Mouse (Mus musculus) embryo, embryonic 11.5 days (tissue): ENCODE data around the gene Notch2.

Experiments used
- DNase-seq: peaks from one replicate; pipeline ENCODE4 v3.0.0-alpha.2; 2012; ENCODE audit warnings: low read depth, low spot score

Gene Notch2

DNA sequence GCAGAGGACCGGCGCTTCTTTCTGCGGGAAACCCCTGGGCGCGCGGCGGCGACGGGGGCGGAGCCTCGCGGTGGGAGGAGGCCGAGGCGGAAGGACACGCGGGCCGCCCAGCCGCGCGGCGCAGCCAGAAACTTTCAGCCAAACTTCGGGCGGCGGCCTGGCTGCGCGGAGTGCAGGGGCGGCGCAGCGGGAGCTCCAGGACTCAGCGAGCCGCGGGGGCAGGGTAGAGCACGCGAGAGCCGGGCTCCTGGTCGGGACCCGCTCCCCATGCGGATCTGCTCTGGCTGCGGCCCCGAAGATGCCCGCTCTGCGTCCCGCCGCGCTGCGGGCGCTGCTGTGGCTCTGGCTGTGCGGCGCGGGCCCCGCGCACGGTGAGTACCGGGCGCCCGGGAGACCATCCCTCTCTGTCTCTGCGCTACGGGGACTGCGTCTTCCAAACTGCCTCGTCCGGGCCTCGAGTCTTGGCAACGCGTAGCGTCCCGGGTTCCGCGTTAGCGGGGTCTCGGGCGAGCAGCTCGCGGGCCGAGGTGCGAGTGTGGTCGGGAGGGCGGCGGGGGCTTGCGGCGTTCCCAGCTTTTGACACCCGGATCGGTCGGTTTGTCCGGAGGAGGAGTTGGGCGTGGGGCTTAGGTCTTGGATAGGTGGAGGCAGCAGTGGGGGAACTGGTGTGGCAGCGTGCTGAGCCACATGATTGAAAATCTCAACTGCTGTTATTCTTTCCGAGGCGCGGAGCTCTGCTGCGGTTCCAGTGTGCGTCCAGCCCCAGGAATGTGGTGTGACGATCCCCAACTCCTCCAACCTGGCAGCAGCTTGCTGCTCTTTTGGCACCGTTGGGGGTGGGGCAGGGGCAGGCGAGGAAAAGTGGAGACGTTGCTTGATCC lies at the start of gene Notch2:
Gene Notch2 (plus strand): TSS at position 127 of the 881 bp plus-strand sequence.
- DNase-seq, result peak; percentile 92

DNA sequence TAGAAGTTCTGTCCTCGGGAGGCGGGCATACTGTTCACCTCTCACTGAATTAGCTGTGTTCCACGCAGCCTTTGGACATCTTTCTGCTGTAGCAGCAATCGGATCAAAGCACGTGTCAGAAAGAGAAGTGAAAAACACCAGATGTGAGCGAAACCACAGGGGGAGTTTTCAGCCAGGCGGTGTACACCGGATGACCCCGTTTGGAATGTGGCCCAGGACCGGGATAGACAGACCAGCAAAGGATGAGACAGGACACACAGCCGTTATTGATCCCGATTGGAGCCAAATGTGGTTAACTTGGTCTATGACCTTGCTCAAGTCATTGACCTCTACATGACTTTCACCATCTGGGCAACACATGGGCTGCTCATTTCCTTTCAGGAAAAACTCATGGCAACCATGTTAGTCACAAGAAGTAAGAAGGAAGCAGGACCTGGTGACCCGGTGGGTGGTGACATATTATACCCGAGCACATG lies 48.4 kb upstream of the Notch2 start:
- DNase-seq, result peak; percentile 29

GRCm38 (mm10) chr3:97967627-97968026 lies 45.7 kb upstream of the Notch2 start:
- no peak for DNase-seq

GRCm38 (mm10) chr3:97968191-97968590 lies 45.1 kb upstream of the Notch2 start:
- no peak for DNase-seq

DNA sequence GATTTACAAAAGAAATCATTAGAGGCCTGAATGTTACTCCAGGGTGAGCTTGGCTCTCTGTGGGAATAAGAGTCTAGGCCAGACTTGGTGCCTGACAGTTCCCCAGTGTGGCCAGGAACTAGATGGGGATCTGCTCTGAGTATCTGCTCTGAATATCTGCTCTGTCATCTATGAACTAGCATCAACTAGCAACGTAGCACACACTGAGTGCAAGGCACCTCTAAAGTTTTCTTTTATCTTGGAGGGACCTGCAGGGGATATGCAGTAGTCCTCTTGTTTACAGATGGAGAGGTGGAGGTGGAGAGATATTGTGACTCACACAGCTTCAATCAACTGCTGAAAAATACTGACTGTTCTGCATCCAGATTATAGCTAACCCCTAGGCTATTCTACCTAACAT lies 44.3 kb upstream of the Notch2 start:
- DNase-seq, result no peak

- no peak for DNase-seq
Measured at GRCm38 (mm10) chr3:97971117-97971516, 42.2 kb upstream of the Notch2 start.

DNA sequence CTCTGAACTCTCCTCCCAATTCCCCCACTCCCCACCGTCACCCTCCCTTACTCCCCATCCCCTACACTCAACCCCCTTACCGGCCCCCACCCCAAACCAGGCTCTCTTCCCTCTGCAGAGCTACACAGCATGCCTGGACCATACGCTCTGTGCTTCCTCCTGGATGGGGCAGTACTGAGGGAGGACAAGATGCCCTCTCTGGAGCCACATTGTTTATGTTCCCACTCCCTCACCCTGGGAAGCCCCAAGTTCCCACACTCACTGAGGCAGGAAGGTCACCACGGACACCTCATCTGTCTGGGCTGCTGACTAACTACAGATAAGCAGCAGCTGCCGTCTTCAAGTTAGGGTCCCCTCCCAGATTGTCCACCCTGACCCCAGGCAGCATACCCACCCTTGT lies 41.1 kb upstream of the Notch2 start:
- DNase-seq, result no peak

DNA sequence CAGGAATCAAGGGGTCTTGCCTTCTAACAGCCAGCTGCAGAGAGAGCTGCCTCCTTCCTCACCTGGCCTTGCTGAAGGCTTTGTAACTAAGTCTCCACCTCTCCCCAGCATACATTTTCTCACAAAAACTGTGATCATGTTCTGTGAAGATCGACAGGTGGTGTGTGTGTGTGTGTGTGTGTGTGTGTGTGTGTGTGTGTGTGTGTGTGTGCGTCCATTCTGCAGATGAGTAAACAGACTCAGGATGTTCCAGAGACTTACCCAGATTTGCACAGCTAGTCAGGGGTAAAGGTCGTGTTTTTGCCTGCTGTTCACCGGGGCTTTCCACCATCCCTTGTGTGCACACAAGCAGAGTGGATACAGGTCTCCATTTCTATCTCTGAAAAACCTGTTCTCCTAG lies 40.6 kb upstream of the Notch2 start:
- DNase-seq, result no peak

DNA sequence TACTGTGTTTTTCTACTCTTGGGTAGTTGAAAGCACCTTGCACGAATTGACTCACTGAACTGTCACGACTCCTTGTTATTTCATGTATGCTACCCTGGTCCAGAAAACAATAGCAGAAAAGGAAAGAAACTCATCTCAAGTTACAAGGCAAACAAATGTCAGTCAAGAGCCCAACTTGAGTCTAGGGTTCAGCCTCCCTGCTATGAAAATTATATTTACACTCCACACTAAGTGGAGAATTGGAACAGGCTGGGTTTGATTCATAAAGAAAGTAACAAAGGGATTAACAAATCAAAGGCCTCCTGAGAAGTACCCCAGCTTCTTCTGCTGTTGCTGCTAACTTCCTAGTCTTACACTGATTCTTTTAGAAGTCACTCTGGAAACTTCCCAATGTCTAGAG lies 40.0 kb upstream of the Notch2 start:
- DNase-seq, result no peak

DNA sequence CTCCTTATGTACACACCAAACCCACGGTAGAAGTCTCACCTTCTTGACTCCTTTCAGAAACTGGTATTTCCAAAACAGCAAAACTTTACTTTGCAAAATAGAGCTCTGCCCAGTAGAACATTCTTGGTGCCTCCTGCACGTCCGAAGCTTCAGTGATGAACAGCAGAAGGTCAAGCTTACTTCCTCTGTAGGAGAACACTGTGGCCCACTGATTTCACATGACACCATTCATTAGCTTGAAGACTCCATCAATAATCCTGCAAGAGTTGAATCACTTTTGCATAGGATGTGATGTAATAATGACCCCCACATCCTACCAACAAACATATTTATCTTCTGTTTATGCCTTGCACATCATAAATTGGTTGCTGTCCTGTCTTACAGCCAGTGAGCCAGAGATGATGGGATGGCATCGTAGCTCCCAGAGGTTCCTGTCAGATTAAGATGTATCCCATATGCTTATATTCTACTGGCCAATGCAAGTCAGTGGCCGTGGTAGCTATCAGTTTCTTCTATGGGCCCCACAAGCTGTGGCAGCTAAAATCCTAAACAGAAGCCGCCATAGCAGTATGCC lies 39.0 kb upstream of the Notch2 start:
- DNase-seq, result no peak

GRCm38 (mm10) chr3:97976706-97977105 lies 36.6 kb upstream of the Notch2 start:
- no peak for DNase-seq

DNA sequence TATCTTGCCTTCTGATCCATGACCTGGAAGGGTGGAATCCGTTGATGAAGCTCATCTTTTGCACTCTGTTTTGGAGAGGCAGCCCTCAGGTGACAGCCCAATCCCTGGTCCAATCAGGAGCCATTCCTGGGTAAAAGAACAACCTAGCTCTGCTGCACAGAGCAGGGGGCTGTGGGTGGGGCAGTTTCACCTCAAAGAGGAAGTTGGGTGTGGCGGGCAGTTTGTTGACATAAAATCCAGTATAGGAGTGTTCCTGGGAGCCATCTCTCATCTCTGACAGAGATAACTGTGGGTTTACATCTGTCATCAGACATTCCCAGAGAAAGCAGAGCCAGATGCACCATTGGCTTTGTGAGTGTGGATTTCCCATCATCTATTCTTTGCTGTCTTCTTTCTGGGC lies 34.6 kb upstream of the Notch2 start:
- DNase-seq, result no peak

GRCm38 (mm10) chr3:97980683-97981327 lies 32.5 kb upstream of the Notch2 start:
- DNase-seq, result no peak

DNA sequence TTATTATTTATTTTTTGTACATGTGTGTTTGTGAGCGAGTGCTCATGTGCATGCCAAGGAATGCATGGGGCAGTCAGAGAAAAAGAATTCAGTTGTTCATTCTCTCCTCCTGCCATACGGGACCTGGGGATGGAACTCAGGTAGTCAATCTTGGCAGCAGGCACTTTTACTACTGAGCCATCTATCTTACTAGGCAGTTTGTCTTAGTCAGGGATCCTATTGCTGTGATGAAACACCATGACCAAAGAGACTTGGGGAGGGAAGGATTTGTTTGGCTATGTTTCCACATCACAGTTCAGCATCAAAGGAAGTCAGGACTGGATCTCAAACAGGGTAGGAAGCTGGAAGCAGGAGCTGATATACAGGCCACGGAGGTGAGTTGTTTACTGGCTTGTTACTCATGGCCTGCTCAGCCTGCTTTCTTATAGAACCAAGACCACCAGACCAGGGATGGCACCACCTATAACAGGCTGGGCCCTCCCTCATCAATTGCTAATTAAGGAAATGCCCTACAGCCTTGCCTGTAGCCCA lies 31.9 kb upstream of the Notch2 start:
- DNase-seq, result no peak

DNA sequence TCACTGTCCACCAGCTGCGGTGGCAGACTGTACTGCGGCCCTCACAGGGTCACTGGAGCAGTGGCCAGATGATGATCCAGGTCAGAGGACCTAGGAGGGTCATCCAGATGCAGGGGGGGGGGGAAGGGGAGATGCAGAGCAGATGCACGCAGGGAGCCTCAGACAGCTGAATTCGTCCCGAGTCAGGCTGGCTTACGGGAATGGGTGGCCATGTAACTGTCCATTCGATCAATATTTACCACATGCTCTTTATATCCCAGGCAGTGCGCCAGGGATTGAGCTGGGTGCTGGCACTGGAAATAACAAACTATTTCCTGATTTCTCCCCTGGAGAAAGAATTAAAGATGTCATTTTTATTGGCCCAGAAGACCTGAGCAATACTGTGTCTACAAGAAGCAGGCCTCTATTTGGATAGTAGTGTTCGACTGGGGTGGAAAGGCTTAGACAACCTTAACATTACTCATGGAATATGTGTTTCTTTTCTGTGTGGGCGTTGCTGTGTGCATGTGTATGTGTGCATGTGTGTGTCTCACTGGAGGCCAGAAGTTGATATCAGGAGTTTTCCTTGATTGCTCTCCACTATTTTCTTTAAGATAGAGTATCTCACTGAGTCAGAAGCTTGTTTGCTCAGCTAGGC lies 28.3 kb upstream of the Notch2 start:
- no peak for DNase-seq

DNA sequence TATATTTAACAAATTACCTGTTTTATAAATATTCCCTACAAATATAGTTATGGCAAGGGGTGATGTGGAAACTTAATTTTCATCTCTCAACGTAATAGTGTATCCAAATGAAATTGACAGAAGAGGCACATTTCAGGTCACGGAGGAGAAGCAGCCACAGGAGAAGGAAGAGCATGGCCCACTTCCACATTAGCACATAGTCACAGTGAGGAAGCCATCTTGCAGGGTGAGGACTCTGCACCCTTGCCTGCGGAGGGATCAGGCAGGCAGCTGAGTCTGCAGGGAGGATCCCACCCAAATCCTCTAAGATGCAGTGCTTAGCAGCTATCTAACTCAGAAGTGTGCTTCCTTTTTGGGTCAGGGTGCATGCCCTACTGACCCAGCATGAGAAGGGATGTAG lies 27.6 kb upstream of the Notch2 start:
- no peak for DNase-seq

- DNase-seq, result no peak
Measured at GRCm38 (mm10) chr3:97987153-97987552, 26.2 kb upstream of the Notch2 start.

DNA sequence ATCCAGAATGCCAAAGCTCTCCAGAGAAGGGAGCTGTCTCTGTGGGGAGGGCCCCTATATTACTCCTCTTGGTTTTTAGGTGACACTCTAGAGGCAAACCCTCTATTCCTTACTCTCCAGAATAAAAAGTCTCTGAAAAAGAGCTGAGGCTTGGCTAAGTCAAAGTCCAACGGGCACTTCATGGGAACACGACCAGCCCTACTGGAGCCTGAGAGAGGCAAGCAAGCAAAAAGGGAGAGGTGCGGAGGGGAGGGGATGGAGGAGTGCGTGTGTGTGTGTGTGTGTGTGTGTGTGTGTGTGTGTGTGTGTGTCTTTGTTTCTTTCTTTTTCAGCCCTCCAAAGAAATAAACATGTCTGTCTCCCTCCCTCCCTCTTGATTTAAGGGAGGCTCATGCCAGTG lies 24.6 kb upstream of the Notch2 start:
- DNase-seq, result no peak

- no peak for DNase-seq
Measured at GRCm38 (mm10) chr3:97990576-97990975, 22.8 kb upstream of the Notch2 start.

DNA sequence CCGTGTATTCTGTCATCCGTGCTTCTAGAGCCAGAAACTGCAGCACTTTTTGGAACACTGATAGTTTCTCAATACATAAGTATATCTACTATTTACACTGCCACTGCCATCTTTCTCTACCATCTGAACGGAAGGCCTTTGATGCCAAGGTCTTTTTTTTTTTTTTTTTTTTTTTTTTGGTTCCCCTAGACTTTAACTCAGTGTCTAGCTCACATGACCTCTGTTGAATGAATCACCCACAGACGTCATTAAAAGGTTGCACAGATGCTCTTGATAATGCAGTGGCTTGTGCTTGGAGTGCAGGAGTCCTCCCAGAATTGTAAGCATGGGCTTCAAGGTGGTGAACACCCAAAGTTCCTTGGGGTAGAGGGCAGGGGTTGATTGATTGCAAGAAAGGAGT lies 21.0 kb upstream of the Notch2 start:
- DNase-seq, result no peak

GRCm38 (mm10) chr3:97993196-97993595 lies 20.1 kb upstream of the Notch2 start:
- no peak for DNase-seq
